Mouse (Mus musculus): ENCODE measurements at regions not wholly inside any gene's neighbourhood (a gene's known extent, or its start where the extent isn't known, plus 50 kb on each side); places are given as distances from the start of the nearest gene placed in this dataset.
A peak's percentile ranks its signal among the peaks of the same experiment; 100 is the strongest.
"Not testable (repeated sequence)": the region's sequence is repeated elsewhere in the genome, so short reads cannot be mapped to it uniquely, and the experiment has no call there.

- Histone ChIP-seq H3K4me2 (ENCODE audit: low read length) (no peak overlapping the region), H3K27ac (no peak overlapping the region), H3K9me3 (replicated peaks; ENCODE audit: low read length) (no peaks in the 10 kb centered on the region), H3K9ac (ENCODE audit: low read depth, low read length) (no peak overlapping the region), H3K4me3 (replicated peaks; ENCODE audit: low read depth, low read length) (no peak overlapping the region), H3K27me3 (ENCODE audit: insufficient read depth, low read length) (no peaks in the 10 kb centered on the region), H3K4me1 (replicated peaks; ENCODE audit: insufficient read depth, low read length) (no peaks in the 10 kb centered on the region), H3K36me3 (ENCODE audit: insufficient read depth, low read length) (no peaks in the 10 kb centered on the region)
- no peak for DNase-seq (ENCODE audit: low spot score)
- WGBS = 94% methylated on average over 1 of the region's 1 CpGs
- no peak for ATAC-seq (replicated peaks; ENCODE audit: low FRiP score, low read depth)
- TF ChIP-seq CTCF (IDR thresholded peaks at IDR 0.05; ENCODE audit: low read depth) = no peak
These were observed 1052.2 kb downstream of the Hace1 start for GRCm38 (mm10) chr10:46629876-46630275.

DNA sequence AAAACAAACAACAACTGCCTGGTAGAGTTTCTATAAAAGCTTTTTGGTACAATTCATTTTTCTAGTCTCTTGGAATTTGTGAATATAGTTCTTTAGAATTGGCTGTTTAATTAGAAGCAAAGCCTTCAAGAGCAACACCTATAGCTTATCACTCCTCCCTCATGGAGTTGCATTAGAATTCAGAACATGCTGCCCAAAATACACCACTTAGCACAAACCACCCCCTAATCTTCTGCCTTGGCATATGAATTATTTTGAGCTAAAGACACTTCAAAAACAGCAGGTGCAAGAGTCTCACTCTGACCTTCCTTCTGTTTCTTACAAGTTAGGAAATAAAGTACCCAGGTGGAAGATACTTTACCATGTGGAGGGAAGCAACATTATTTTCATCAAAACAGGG is 1085.4 kb downstream of the Hace1 start:
- ATAC-seq (replicated peaks; ENCODE audit: low FRiP score, low read depth) (no peak), DNase-seq (ENCODE audit: low spot score) (no peak)
- TF ChIP-seq CTCF (IDR thresholded peaks at IDR 0.05; ENCODE audit: low read depth) = no peak
- Histone ChIP-seq H3K27ac (no peak overlapping the region), H3K36me3 (ENCODE audit: insufficient read depth, low read length) (no peaks in the 10 kb centered on the region), H3K4me1 (replicated peaks; ENCODE audit: insufficient read depth, low read length) (no peaks in the 10 kb centered on the region), H3K27me3 (ENCODE audit: insufficient read depth, low read length) (no peaks in the 10 kb centered on the region), H3K4me3 (replicated peaks; ENCODE audit: low read depth, low read length) (no peak overlapping the region), H3K9ac (ENCODE audit: low read depth, low read length) (no peak overlapping the region), H3K9me3 (replicated peaks; ENCODE audit: low read length) (no peaks in the 10 kb centered on the region), H3K4me2 (ENCODE audit: low read length) (no peak overlapping the region)

DNA sequence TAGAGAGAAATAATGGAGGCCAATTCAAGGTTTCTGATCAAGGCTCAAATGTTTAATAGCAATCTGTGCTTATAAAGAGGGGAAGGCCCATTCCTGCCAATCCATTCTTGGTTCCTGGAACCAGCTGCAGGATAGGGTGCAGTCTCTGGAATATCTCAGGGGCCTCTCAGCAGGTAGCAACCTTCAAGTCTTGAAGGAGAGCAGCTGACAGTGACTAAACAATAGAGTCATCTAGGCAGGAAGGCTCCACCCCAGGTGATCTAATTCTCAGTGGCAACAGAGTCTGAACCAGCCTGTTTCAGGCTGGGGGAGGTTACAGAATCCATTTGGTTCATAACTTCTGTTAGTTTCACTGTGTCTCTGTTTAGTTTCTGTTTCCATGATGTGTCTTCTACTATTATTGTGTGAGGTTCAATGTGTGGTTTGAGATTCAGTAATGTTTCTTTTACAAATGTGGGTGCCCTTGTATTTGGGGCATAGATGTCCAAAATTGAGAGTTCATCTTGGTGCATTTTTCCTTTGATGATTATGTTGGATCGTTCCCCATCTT is 1112.3 kb downstream of the Hace1 start:
- H3K4me1 ChIP-seq (replicated peaks; ENCODE audit: insufficient read depth, low read length); H3K9me3 ChIP-seq (replicated peaks; ENCODE audit: low read length); H3K36me3 ChIP-seq (ENCODE audit: insufficient read depth, low read length); H3K9ac ChIP-seq (ENCODE audit: low read depth, low read length); ATAC-seq (replicated peaks; ENCODE audit: low FRiP score, low read depth); H3K27me3 ChIP-seq (ENCODE audit: insufficient read depth, low read length); H3K4me2 ChIP-seq (ENCODE audit: low read length); H3K4me3 ChIP-seq (replicated peaks; ENCODE audit: low read depth, low read length); DNase-seq (ENCODE audit: low spot score); H3K27ac ChIP-seq: not testable (repeated sequence)
- 100% methylated on average over 1 of the region's 1 CpGs for WGBS

- Histone ChIP-seq H3K4me1 (replicated peaks; ENCODE audit: insufficient read depth, low read length) (no peaks in the 10 kb centered on the region), H3K9ac (ENCODE audit: low read depth, low read length) (no peak overlapping the region), H3K36me3 (ENCODE audit: insufficient read depth, low read length) (no peaks in the 10 kb centered on the region), H3K4me2 (ENCODE audit: low read length) (no peak overlapping the region), H3K27me3 (ENCODE audit: insufficient read depth, low read length) (no peaks in the 10 kb centered on the region), H3K4me3 (replicated peaks; ENCODE audit: low read depth, low read length) (no peak overlapping the region), H3K27ac (no peak overlapping the region), H3K9me3 (replicated peaks; ENCODE audit: low read length) (no peaks in the 10 kb centered on the region)
- WGBS = 78% methylated on average over 3 of the region's 3 CpGs
- DNase-seq (ENCODE audit: low spot score) = no peak
- TF ChIP-seq CTCF (IDR thresholded peaks at IDR 0.05; ENCODE audit: low read depth) = no peak
- ATAC-seq (replicated peaks; ENCODE audit: low FRiP score, low read depth) = no peak
These were observed 1115.0 kb downstream of the Hace1 start for GRCm38 (mm10) chr10:46692661-46693060.

- 52% methylated on average over 2 of the region's 2 CpGs for WGBS
- Histone ChIP-seq H3K9me3 (replicated peaks; ENCODE audit: low read length) (no peaks in the 10 kb centered on the region), H3K9ac (ENCODE audit: low read depth, low read length) (no peak overlapping the region), H3K27me3 (ENCODE audit: insufficient read depth, low read length) (no peaks in the 10 kb centered on the region), H3K27ac (no peak overlapping the region), H3K4me2 (ENCODE audit: low read length) (no peak overlapping the region), H3K4me3 (replicated peaks; ENCODE audit: low read depth, low read length) (no peak overlapping the region), H3K36me3 (ENCODE audit: insufficient read depth, low read length) (no peaks in the 10 kb centered on the region), H3K4me1 (replicated peaks; ENCODE audit: insufficient read depth, low read length) (no peaks in the 10 kb centered on the region)
- peak; percentile 42 for DNase-seq (ENCODE audit: low spot score)
- ATAC-seq (replicated peaks; ENCODE audit: low FRiP score, low read depth) = no peak
- TF ChIP-seq CTCF (IDR thresholded peaks at IDR 0.05; ENCODE audit: low read depth) = peak; percentile 39
These were observed 1120.0 kb downstream of the Hace1 start for GRCm38 (mm10) chr10:46697363-46698246.

DNA sequence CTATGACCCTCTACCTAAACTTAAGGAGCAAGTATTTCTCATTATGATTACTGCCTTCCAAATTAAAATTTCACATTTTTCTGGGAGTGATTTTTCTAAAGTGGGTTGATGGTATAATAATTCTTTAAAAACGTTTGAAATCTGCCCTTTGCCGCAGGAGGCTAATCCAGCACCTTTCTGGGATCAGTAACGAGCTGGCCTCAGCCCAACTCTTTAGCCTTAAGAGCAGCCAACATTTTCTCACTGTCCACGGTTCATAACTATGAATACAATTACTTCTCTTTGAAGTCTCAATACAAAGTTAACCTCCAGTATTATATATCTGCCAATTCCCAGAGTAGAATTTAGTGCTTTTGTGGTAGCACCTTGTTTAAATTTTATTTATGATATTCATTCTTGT is 1123.6 kb downstream of the Hace1 start:
- Histone ChIP-seq H3K27ac (no peak overlapping the region), H3K9ac (ENCODE audit: low read depth, low read length) (no peak overlapping the region), H3K36me3 (ENCODE audit: insufficient read depth, low read length) (no peaks in the 10 kb centered on the region), H3K4me1 (replicated peaks; ENCODE audit: insufficient read depth, low read length) (no peaks in the 10 kb centered on the region), H3K4me2 (ENCODE audit: low read length) (no peak overlapping the region), H3K9me3 (replicated peaks; ENCODE audit: low read length) (no peaks in the 10 kb centered on the region), H3K4me3 (replicated peaks; ENCODE audit: low read depth, low read length) (no peak overlapping the region), H3K27me3 (ENCODE audit: insufficient read depth, low read length) (no peaks in the 10 kb centered on the region)
- TF ChIP-seq CTCF (IDR thresholded peaks at IDR 0.05; ENCODE audit: low read depth) = no peak
- WGBS = 59% methylated on average over 4 of the region's 4 CpGs
- DNase-seq (ENCODE audit: low spot score) (no peak), ATAC-seq (replicated peaks; ENCODE audit: low FRiP score, low read depth) (no peak)

DNA sequence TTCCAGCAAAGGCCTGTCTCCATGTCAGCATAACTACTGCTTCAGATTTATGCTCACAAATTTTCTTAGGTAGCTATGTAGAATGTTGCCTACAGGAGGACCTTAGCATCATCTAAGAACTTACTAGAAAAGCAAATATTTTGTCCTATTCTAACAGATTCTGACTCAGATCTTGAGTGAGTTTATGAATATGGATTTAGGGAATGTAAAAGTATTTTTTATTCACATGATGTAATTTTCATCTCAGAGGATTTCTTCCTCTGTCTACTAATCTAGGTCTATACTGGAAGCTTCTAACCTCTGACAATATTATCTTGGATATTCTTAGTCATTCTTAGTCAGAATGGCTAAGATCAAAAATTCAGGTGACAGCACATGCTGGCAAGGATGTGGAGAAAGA is 1130.4 kb downstream of the Hace1 start:
- not testable (repeated sequence) for H3K27ac ChIP-seq; H3K4me3 ChIP-seq (replicated peaks; ENCODE audit: low read depth, low read length); H3K9ac ChIP-seq (ENCODE audit: low read depth, low read length); H3K4me1 ChIP-seq (replicated peaks; ENCODE audit: insufficient read depth, low read length); H3K9me3 ChIP-seq (replicated peaks; ENCODE audit: low read length); H3K36me3 ChIP-seq (ENCODE audit: insufficient read depth, low read length); H3K4me2 ChIP-seq (ENCODE audit: low read length); H3K27me3 ChIP-seq (ENCODE audit: insufficient read depth, low read length); ATAC-seq (replicated peaks; ENCODE audit: low FRiP score, low read depth); DNase-seq (ENCODE audit: low spot score)

Data from kidney, postnatal 0 days (tissue).